Mouse (Mus musculus): Measurements from ENCODE around the gene Gemin2. TPM values are rescaled to one million over a fixed set of nuclear protein-coding genes. Genes with fewer than 3 reads are reported as not detected.
"Not testable (repeated sequence)": the region's sequence is repeated elsewhere in the genome, so short reads cannot be mapped to it uniquely, and the experiment has no call there.

The Gemin2 gene
- total and polyA plus RNA-seq, 2 experiments from 2014 or later, result 6.9 to 10.6 TPM

DNA sequence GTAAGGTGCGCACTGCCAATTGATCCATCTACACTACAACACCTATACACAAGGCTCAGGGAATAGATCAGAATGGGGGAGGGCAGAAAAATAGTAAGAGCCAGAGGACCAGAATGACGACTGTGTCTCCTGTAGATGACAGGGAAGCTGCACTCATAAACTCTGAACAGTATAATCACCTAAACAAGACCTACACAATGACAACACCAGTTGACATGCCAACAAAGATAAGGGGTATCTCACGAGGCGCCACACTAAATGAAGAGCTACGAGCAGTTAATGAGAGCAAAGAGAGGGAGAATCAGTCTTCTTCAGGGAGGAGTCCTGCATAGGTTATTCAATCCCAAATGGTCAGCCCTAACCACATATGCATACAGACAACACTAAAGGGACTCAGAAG lies 40.0 kb downstream of the Gemin2 start:
- H3K36me3 ChIP-seq (ENCODE audit: insufficient read depth, low read length), result peaks cover 8% of the 10 kb centered on the region; the same call in 1 of the 2 replicates
- no peaks in the 10 kb centered on the region for H3K4me1 ChIP-seq (ENCODE audit: insufficient read depth, low read length)
- no peaks in the 10 kb centered on the region for H3K27me3 ChIP-seq (ENCODE audit: insufficient read depth, low read length)
- no peak for DNase-seq (ENCODE audit: low spot score)
- no peak overlapping the region for H3K9ac ChIP-seq (replicated peaks; ENCODE audit: low read length, poor library complexity, severe bottlenecking)
- TF ChIP-seq CTCF (IDR thresholded peaks at IDR 0.05), result no peak
- no peak for ATAC-seq (ENCODE audit: low FRiP score)
- H3K27ac ChIP-seq (ENCODE audit: low read depth, low read length), result no peak overlapping the region
- H3K4me2 ChIP-seq (ENCODE audit: low read depth, low read length, poor library complexity, severe bottlenecking), result no peak overlapping the region
- WGBS, result 91% methylated on average over 5 of the region's 5 CpGs
- H3K4me3 ChIP-seq (ENCODE audit: low read depth, low read length), result no peak overlapping the region
- H3K9me3 ChIP-seq (ENCODE audit: low read length), result no peaks in the 10 kb centered on the region

DNA sequence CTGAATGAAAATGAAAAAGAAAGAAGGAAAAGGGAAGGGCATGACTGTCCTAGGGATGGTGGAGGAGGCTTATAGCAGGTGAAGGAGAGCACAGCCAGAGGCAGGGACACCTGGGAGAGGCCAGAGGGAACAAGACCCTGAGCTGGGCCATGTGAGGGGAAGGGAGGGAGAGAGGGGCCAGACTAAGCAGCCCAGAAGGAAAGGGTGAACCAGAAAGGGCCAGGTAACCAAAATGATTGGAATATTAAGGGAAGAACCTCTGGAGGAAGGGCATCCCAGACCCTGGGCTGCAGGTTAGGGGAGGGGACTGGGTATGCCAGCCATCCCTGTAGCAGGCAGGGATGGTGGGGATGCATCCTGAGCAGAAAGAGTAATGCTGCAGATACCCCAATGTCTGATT lies 40.8 kb downstream of the Gemin2 start:
- no peak for TF ChIP-seq CTCF (IDR thresholded peaks at IDR 0.05)
- no peaks in the 10 kb centered on the region for H3K9me3 ChIP-seq (ENCODE audit: low read length)
- H3K4me2 ChIP-seq (ENCODE audit: low read depth, low read length, poor library complexity, severe bottlenecking), result no peak overlapping the region
- H3K27me3 ChIP-seq (ENCODE audit: insufficient read depth, low read length), result no peaks in the 10 kb centered on the region
- no peak overlapping the region for H3K9ac ChIP-seq (replicated peaks; ENCODE audit: low read length, poor library complexity, severe bottlenecking)
- H3K36me3 ChIP-seq (ENCODE audit: insufficient read depth, low read length), result peaks cover 6% of the 10 kb centered on the region; the same call in 1 of the 2 replicates
- 0 out of 2 replicates have a peak, but pooled peaks cover under 1% of the 10 kb centered on the region for H3K4me1 ChIP-seq (ENCODE audit: insufficient read depth, low read length)
- ATAC-seq (ENCODE audit: low FRiP score) (no peak), DNase-seq (ENCODE audit: low spot score) (no peak)
- no peak overlapping the region for H3K4me3 ChIP-seq (ENCODE audit: low read depth, low read length)
- no peak overlapping the region for H3K27ac ChIP-seq (ENCODE audit: low read depth, low read length)

DNA sequence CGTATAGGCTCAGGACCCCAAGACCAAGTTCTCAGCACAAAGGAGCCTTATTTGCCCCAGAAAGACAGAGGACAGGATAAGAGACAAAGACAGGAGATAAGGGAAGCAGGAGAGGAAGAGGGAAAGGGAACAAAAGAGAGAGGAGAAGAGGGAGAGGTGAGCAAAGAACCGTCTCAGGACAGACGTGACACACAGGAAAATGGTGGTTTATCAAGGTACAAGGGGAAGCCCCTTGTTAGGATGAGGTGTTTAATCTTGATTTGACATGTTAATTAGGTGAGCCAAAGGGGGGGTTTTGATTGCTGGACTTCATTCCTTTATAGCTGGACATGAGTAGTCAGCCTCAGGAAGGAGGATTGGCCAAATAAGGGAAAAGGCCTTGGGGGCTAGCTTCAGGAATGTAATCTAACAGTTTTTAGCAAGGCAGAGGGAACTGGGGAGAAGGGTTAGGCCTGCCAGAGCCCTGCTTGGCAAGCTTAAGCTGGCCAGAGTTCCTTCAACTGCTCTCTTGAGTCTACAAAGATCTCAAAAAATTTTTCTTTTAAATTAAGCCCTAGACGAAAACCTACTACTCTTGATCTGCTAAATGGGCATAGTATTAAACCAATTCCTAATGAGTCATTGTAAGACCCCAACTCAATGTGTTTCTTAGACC lies 42.1 kb downstream of the Gemin2 start:
- no peak for TF ChIP-seq CTCF (IDR thresholded peaks at IDR 0.05)
- ATAC-seq (ENCODE audit: low FRiP score) (no peak), DNase-seq (ENCODE audit: low spot score) (no peak)
- Histone ChIP-seq H3K9ac (replicated peaks; ENCODE audit: low read length, poor library complexity, severe bottlenecking) (no peak overlapping the region), H3K27me3 (ENCODE audit: insufficient read depth, low read length) (no peaks in the 10 kb centered on the region), H3K9me3 (ENCODE audit: low read length) (no peaks in the 10 kb centered on the region), H3K4me2 (ENCODE audit: low read depth, low read length, poor library complexity, severe bottlenecking) (no peak overlapping the region), H3K4me3 (ENCODE audit: low read depth, low read length) (no peak overlapping the region), H3K36me3 (ENCODE audit: insufficient read depth, low read length) (0 out of 2 replicates have a peak, but pooled peaks cover 3% of the 10 kb centered on the region), H3K4me1 (ENCODE audit: insufficient read depth, low read length) (peaks cover 10% of the 10 kb centered on the region; the same call in 1 of the 2 replicates), H3K27ac (ENCODE audit: low read depth, low read length) (no peak overlapping the region)
- 90% methylated on average over 4 of the region's 4 CpGs for WGBS

DNA sequence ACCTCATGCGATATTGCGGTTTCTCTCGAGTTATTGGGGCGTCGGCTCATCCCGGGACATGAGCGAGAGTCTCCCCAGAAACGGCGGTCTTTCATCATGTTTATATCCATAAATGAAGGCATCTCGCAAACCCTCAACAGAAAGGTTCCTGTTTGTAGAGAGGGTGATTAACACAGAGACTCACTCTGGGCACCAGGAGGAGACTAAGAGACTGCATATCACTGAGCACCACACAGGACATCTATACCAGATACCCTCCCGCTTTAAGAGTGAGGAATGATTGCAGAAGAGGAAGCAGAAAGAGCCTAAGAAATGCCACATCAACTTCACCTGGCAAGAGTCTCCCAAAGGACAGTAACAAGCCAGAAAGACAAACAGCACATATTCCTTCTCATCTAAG lies 43.0 kb downstream of the Gemin2 start:
- TF ChIP-seq CTCF (IDR thresholded peaks at IDR 0.05), result no peak
- no peak overlapping the region for H3K4me2 ChIP-seq (ENCODE audit: low read depth, low read length, poor library complexity, severe bottlenecking)
- H3K4me1 ChIP-seq (ENCODE audit: insufficient read depth, low read length), result peaks cover 11% of the 10 kb centered on the region; the same call in 1 of the 2 replicates
- no peak overlapping the region for H3K4me3 ChIP-seq (ENCODE audit: low read depth, low read length)
- no peak for DNase-seq (ENCODE audit: low spot score)
- no peak overlapping the region for H3K9ac ChIP-seq (replicated peaks; ENCODE audit: low read length, poor library complexity, severe bottlenecking)
- H3K9me3 ChIP-seq (ENCODE audit: low read length), result no peaks in the 10 kb centered on the region
- H3K27me3 ChIP-seq (ENCODE audit: insufficient read depth, low read length), result no peaks in the 10 kb centered on the region
- WGBS, result 98% methylated on average over 11 of the region's 11 CpGs
- 0 out of 2 replicates have a peak, but pooled peaks cover 3% of the 10 kb centered on the region for H3K36me3 ChIP-seq (ENCODE audit: insufficient read depth, low read length)
- H3K27ac ChIP-seq (ENCODE audit: low read depth, low read length), result no peak overlapping the region
- no peak for ATAC-seq (ENCODE audit: low FRiP score)

DNA sequence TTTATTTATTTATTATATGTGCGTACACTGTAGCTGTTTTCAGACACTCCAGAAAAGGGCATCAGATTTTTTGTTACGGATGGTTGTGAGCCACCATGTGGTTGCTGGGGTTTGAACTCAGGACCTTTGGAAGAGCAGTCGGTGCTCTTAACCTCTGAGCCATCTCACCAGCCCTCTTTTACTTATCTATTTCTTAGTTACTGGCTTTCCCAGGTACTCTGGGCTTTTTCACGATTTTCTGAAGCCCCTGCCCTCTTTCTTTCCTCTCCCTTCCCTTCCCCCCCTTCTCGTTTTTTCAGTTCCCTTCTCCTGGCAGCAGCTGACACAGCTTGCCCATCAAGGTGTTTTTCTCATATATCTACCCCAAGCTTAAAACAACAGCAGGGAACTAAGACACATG lies 45.0 kb downstream of the Gemin2 start:
- not testable (repeated sequence) for H3K36me3 ChIP-seq (ENCODE audit: insufficient read depth, low read length); H3K4me2 ChIP-seq (ENCODE audit: low read depth, low read length, poor library complexity, severe bottlenecking); H3K27me3 ChIP-seq (ENCODE audit: insufficient read depth, low read length); H3K4me3 ChIP-seq (ENCODE audit: low read depth, low read length); DNase-seq (ENCODE audit: low spot score); H3K9me3 ChIP-seq (ENCODE audit: low read length); H3K27ac ChIP-seq (ENCODE audit: low read depth, low read length); H3K9ac ChIP-seq (replicated peaks; ENCODE audit: low read length, poor library complexity, severe bottlenecking); ATAC-seq (ENCODE audit: low FRiP score)
- H3K4me1 ChIP-seq (ENCODE audit: insufficient read depth, low read length), result peaks cover 11% of the 10 kb centered on the region; the same call in 1 of the 2 replicates
- WGBS, result 88% methylated on average over 5 of the region's 5 CpGs

DNA sequence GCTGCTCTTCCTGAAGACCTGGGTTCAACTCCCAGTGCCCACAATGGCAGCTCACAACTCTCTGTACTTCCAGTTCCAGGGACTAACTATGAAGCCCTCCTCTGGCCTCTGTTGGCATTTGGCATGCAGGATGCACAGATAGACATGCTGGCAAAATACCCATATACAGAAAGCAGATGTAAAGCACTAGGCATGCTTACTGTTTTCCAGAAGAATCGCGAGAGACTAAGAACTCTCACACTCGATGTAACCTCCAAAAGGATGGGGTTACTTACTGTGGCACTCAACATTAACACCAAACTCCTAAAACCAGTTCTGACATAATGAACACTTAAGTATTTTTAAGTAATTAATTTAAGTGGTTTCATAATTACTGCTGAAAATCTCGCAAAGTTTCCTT lies 47.1 kb downstream of the Gemin2 start:
- H3K4me1 ChIP-seq (ENCODE audit: insufficient read depth, low read length), result peaks cover 11% of the 10 kb centered on the region; the same call in 1 of the 2 replicates
- 62% methylated on average over 4 of the region's 4 CpGs for WGBS
- peak overlapping the region; percentile 96 for H3K27ac ChIP-seq (ENCODE audit: low read depth, low read length)
- peak overlapping the region; percentile 75 for H3K4me2 ChIP-seq (ENCODE audit: low read depth, low read length, poor library complexity, severe bottlenecking)
- no peak for TF ChIP-seq CTCF (IDR thresholded peaks at IDR 0.05)
- 0 out of 2 replicates have a peak, but pooled peaks cover 3% of the 10 kb centered on the region for H3K36me3 ChIP-seq (ENCODE audit: insufficient read depth, low read length)
- H3K27me3 ChIP-seq (ENCODE audit: insufficient read depth, low read length), result no peaks in the 10 kb centered on the region
- ATAC-seq (ENCODE audit: low FRiP score) (no peak), DNase-seq (ENCODE audit: low spot score) (no peak)
- H3K9ac ChIP-seq (replicated peaks; ENCODE audit: low read length, poor library complexity, severe bottlenecking), result peak overlapping the region; percentile 89
- peak overlapping the region; percentile 70 for H3K4me3 ChIP-seq (ENCODE audit: low read depth, low read length)
- no peaks in the 10 kb centered on the region for H3K9me3 ChIP-seq (ENCODE audit: low read length)
